Mouse (Mus musculus): ENCODE measurements around the gene 1700013G24Rik. TPM values are rescaled to one million over a fixed set of nuclear protein-coding genes. Genes with fewer than 3 reads are reported as not detected.

Gene 1700013G24Rik
- total RNA-seq, 1 experiment from 2014 or later = not detected

DNA sequence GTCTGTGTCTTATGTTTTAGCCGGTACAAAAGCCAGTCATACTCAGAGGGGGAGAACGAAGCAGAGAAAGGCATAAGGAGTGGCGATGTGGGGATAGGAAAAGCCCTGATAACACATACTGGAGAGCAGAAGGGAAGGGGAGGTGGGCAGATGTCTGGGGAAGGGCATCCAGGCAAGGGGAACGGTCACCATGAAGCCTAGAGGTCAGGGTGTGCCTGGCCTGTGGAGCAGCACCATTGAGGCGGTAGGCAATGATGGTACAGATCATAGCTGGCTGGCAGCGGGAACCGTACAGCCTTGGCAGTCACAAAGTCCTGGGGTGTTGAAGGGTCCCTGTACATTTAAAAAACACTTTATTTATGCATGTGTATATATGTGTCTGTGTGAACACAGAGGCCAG lies 21.6 kb downstream of the 1700013G24Rik start:
- ATAC-seq (replicated peaks; ENCODE audit: low read depth, poor library complexity, severe bottlenecking) = no peak

- ATAC-seq (replicated peaks; ENCODE audit: low read depth, poor library complexity, severe bottlenecking) = no peak
Measured at GRCm38 (mm10) chr4:137475271-137476050, 22.4 kb downstream of the 1700013G24Rik start.

DNA sequence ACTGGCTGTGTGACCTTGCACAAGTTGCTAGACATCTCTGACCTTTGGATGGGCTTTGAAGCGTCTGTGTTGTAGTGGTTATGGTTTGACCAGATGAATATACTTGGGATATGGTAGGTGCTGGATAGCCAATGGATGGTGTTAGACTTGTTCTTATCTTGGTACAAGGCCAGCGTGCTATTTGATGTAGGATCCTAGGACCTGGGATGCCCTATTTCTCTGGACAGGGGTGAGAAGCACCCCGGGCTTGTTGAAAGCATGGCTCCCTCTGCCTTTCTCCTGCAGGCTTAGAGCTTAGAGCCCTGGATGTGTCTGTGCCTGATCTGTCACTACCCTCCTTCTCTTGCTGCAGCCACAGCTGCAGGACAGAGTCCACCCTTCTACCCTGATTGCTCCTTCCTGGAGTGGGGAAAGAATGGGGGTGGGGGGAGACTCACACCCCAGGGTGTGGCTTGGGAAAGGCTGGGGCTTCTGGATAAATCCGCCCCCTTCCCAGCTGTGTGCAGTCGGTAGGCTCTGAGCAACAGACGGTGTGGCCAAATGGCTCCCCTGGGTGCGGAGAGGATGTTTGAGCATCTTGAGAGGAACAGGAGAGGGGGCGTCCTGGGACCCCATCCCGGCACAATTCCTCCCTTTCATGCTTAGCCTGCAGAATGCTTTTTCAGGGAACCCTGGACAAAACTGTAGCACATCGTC lies 23.1 kb downstream of the 1700013G24Rik start:
- ATAC-seq (replicated peaks; ENCODE audit: low read depth, poor library complexity, severe bottlenecking) = no peak

- ATAC-seq (replicated peaks; ENCODE audit: low read depth, poor library complexity, severe bottlenecking) = no peak
Measured at GRCm38 (mm10) chr4:137476761-137477237, 23.7 kb downstream of the 1700013G24Rik start.

DNA sequence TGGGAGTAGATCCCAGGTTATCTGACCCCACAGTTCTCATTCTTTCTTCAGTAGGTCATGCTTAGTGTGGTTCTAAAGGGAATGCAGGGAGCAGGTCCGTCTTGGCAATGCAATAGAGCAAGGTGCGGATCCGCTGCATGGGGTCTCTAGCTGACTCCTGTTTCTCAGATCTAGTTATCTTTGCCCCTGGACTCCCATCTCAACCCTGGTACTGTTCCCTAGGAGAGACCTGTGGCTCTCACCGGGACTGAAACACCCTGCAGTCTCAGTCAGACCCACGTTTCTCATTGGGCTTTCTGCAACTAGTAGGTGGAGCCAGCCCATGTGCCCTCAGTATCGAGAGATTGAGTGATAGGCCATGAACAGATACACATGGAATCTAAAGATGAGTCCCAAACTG lies 24.5 kb downstream of the 1700013G24Rik start:
- no peak for ATAC-seq (replicated peaks; ENCODE audit: low read depth, poor library complexity, severe bottlenecking)

- ATAC-seq (replicated peaks; ENCODE audit: low read depth, poor library complexity, severe bottlenecking) = no peak
Measured at GRCm38 (mm10) chr4:137478306-137478705, 25.2 kb downstream of the 1700013G24Rik start.

- ATAC-seq (replicated peaks; ENCODE audit: low read depth, poor library complexity, severe bottlenecking) = no peak
Measured at GRCm38 (mm10) chr4:137479757-137480156, 26.7 kb downstream of the 1700013G24Rik start.

- ATAC-seq (replicated peaks; ENCODE audit: low read depth, poor library complexity, severe bottlenecking) = no peak
Measured at GRCm38 (mm10) chr4:137480191-137480992, 27.3 kb downstream of the 1700013G24Rik start.

- ATAC-seq (replicated peaks; ENCODE audit: low read depth, poor library complexity, severe bottlenecking) = no peak
Measured at GRCm38 (mm10) chr4:137480993-137481340, 27.9 kb downstream of the 1700013G24Rik start.

GRCm38 (mm10) chr4:137481381-137482030 lies 28.4 kb downstream of the 1700013G24Rik start:
- no peak for ATAC-seq (replicated peaks; ENCODE audit: low read depth, poor library complexity, severe bottlenecking)

DNA sequence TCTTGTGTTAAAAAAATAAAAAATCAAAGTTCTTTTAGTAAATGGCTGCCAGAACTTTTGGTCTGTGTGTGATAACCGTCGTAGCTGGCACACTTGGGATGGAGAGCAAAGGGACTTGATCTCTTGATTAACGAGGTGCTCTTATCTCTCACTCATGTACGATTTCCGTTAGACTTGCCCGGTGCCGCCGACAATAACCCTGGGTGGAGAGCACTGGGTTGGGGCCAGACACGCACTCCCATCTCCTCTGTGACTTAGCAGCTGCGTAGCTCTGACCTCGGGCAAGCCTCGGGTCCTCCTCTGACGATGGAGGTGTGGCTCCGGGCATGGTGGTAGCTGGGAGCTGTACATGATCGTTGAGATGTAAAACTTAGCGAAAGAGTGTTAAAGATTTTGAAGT lies 30.8 kb downstream of the 1700013G24Rik start:
- ATAC-seq (replicated peaks; ENCODE audit: low read depth, poor library complexity, severe bottlenecking) = peak; percentile 48

GRCm38 (mm10) chr4:137484586-137484985 lies 31.5 kb downstream of the 1700013G24Rik start:
- no peak for ATAC-seq (replicated peaks; ENCODE audit: low read depth, poor library complexity, severe bottlenecking)

DNA sequence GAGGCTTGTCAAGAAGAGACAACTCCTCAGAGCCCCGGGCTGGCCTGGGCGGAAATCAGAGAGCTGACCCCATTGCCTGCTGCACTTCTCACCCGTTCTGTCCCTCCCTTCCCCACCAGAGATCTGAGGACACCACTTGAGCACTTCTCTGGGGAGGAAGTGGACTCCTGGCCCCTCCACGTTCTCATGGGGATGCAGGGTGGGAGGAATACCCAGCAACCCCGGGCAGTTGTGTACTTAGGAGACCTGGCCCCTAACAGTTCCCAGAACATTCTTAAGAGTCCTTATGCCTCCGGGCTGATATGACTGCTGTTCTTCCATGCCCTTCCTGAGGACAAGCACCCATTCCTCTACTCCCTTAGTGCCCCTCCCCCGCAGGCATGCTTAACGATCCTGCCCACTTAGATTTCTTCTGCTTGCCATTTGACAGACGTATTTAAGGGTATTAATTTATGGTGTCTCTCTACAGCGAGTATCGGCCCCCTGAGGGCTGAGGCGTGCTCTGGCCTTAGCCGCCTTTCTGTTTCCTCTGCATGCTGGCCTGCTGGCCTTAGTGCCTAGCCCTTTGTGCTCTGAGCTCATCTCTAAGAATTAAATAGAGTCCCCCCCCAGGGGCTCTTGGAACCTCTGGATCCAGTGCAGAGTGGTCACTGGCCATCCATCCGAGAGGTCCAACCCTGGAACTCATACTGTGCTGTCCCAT lies 32.3 kb downstream of the 1700013G24Rik start:
- ATAC-seq (replicated peaks; ENCODE audit: low read depth, poor library complexity, severe bottlenecking) = no peak

GRCm38 (mm10) chr4:137486081-137487014 lies 33.3 kb downstream of the 1700013G24Rik start:
- no peak for ATAC-seq (replicated peaks; ENCODE audit: low read depth, poor library complexity, severe bottlenecking)

GRCm38 (mm10) chr4:137487286-137488000 lies 34.4 kb downstream of the 1700013G24Rik start:
- ATAC-seq (replicated peaks; ENCODE audit: low read depth, poor library complexity, severe bottlenecking) = no peak

- no peak for ATAC-seq (replicated peaks; ENCODE audit: low read depth, poor library complexity, severe bottlenecking)
Measured at GRCm38 (mm10) chr4:137488038-137488437, 35.0 kb downstream of the 1700013G24Rik start.

- no peak; the same call in 1 of the 2 replicates for ATAC-seq (replicated peaks; ENCODE audit: low read depth, poor library complexity, severe bottlenecking)
Measured at GRCm38 (mm10) chr4:137488571-137489303, 35.7 kb downstream of the 1700013G24Rik start.

Measured in common myeloid progenitor, adult 5-6 weeks (primary cell).